Mouse (Mus musculus): ENCODE data around the gene Dock1. TPM values are rescaled to one million over a fixed set of nuclear protein-coding genes. Genes with fewer than 3 reads are reported as not detected.

The Dock1 gene
- polyA plus RNA-seq, 1 experiment from 2014 or later, result 40.3 TPM

GRCm38 (mm10) chr7:135024531-135024930, 354.1 kb downstream of the Dock1 start:
- 92% methylated on average over 5 of the region's 5 CpGs for WGBS
- no peak overlapping the region for H3K27ac ChIP-seq (replicated peaks)
- no peaks in the 10 kb centered on the region for H3K9me3 ChIP-seq
- no peak overlapping the region for H3K4me3 ChIP-seq
- H3K4me1 ChIP-seq, result no peaks in the 10 kb centered on the region
- no peaks in the 10 kb centered on the region for H3K27me3 ChIP-seq (replicated peaks; ENCODE audit: low read depth, poor library complexity, severe bottlenecking)
- no peaks in the 10 kb centered on the region for H3K36me3 ChIP-seq (replicated peaks)
- DNase-seq (ENCODE audit: low spot score), result no peak

GRCm38 (mm10) chr7:135028716-135029115, 358.3 kb downstream of the Dock1 start:
- Histone ChIP-seq H3K36me3 (replicated peaks) (no peaks in the 10 kb centered on the region), H3K4me3 (no peak overlapping the region), H3K27ac (replicated peaks) (no peak overlapping the region), H3K9me3 (no peaks in the 10 kb centered on the region), H3K4me1 (peaks cover 9% of the 10 kb centered on the region), H3K27me3 (replicated peaks; ENCODE audit: low read depth, poor library complexity, severe bottlenecking) (no peaks in the 10 kb centered on the region)
- WGBS, result 88% methylated on average over 2 of the region's 2 CpGs
- no peak for DNase-seq (ENCODE audit: low spot score)

GRCm38 (mm10) chr7:135029136-135029535, 358.7 kb downstream of the Dock1 start:
- Histone ChIP-seq H3K36me3 (replicated peaks) (no peaks in the 10 kb centered on the region), H3K27ac (replicated peaks) (no peak overlapping the region), H3K4me1 (peaks cover 9% of the 10 kb centered on the region), H3K9me3 (no peaks in the 10 kb centered on the region), H3K4me3 (no peak overlapping the region), H3K27me3 (replicated peaks; ENCODE audit: low read depth, poor library complexity, severe bottlenecking) (no peaks in the 10 kb centered on the region)
- no peak for DNase-seq (ENCODE audit: low spot score)
- WGBS, result 91% methylated on average over 3 of the region's 3 CpGs

GRCm38 (mm10) chr7:135031466-135031865, 361.0 kb downstream of the Dock1 start:
- H3K27me3 ChIP-seq (replicated peaks; ENCODE audit: low read depth, poor library complexity, severe bottlenecking), result no peaks in the 10 kb centered on the region
- H3K9me3 ChIP-seq, result no peaks in the 10 kb centered on the region
- H3K36me3 ChIP-seq (replicated peaks), result no peaks in the 10 kb centered on the region
- H3K4me3 ChIP-seq, result no peak overlapping the region
- 68% methylated on average over 3 of the region's 3 CpGs for WGBS
- no peak overlapping the region; the same call in 1 of the 2 replicates for H3K27ac ChIP-seq (replicated peaks)
- no peak for DNase-seq (ENCODE audit: low spot score)
- H3K4me1 ChIP-seq, result peaks cover 17% of the 10 kb centered on the region

GRCm38 (mm10) chr7:135034811-135035210, 364.4 kb downstream of the Dock1 start:
- 93% methylated on average over 5 of the region's 5 CpGs for WGBS

GRCm38 (mm10) chr7:135035651-135036050, 365.2 kb downstream of the Dock1 start:
- Histone ChIP-seq H3K36me3 (replicated peaks) (no peaks in the 10 kb centered on the region), H3K27me3 (replicated peaks; ENCODE audit: low read depth, poor library complexity, severe bottlenecking) (no peaks in the 10 kb centered on the region), H3K9me3 (no peaks in the 10 kb centered on the region), H3K4me3 (no peak overlapping the region), H3K4me1 (peaks cover 17% of the 10 kb centered on the region), H3K27ac (replicated peaks) (no peak overlapping the region)
- 73% methylated on average over 2 of the region's 2 CpGs for WGBS
- DNase-seq (ENCODE audit: low spot score), result no peak

More at GRCm38 (mm10) chr7:135034811-135035210, 364.4 kb downstream of the Dock1 start:
- no peaks in the 10 kb centered on the region for H3K9me3 ChIP-seq
- H3K27ac ChIP-seq (replicated peaks), result no peak overlapping the region
- H3K36me3 ChIP-seq (replicated peaks), result no peaks in the 10 kb centered on the region
- H3K27me3 ChIP-seq (replicated peaks; ENCODE audit: low read depth, poor library complexity, severe bottlenecking), result no peaks in the 10 kb centered on the region
- peaks cover 17% of the 10 kb centered on the region for H3K4me1 ChIP-seq
- H3K4me3 ChIP-seq, result no peak overlapping the region
- no peak for DNase-seq (ENCODE audit: low spot score)

GRCm38 (mm10) chr7:135038930-135039329, 368.5 kb downstream of the Dock1 start:
- no peaks in the 10 kb centered on the region for H3K36me3 ChIP-seq (replicated peaks)
- no peaks in the 10 kb centered on the region for H3K9me3 ChIP-seq
- no peaks in the 10 kb centered on the region for H3K27me3 ChIP-seq (replicated peaks; ENCODE audit: low read depth, poor library complexity, severe bottlenecking)
- H3K27ac ChIP-seq (replicated peaks), result no peak overlapping the region
- peaks cover 17% of the 10 kb centered on the region; the same call in 1 of the 2 replicates for H3K4me1 ChIP-seq
- no peak for DNase-seq (ENCODE audit: low spot score)
- no peak overlapping the region for H3K4me3 ChIP-seq
- 89% methylated on average over 1 of the region's 1 CpGs for WGBS

GRCm38 (mm10) chr7:135043931-135044765, 373.7 kb downstream of the Dock1 start:
- Histone ChIP-seq H3K9me3 (no peaks in the 10 kb centered on the region), H3K4me1 (peaks cover 9% of the 10 kb centered on the region; the same call in 1 of the 2 replicates), H3K36me3 (replicated peaks) (no peaks in the 10 kb centered on the region), H3K27ac (replicated peaks) (no peak overlapping the region), H3K27me3 (replicated peaks; ENCODE audit: low read depth, poor library complexity, severe bottlenecking) (no peaks in the 10 kb centered on the region), H3K4me3 (no peak overlapping the region)
- DNase-seq (ENCODE audit: low spot score), result no peak
- 91% methylated on average over 12 of the region's 12 CpGs for WGBS

GRCm38 (mm10) chr7:135049416-135049815, 379.0 kb downstream of the Dock1 start:
- no peak for DNase-seq (ENCODE audit: low spot score)
- H3K4me1 ChIP-seq, result no peaks in the 10 kb centered on the region
- no peaks in the 10 kb centered on the region for H3K36me3 ChIP-seq (replicated peaks)
- H3K4me3 ChIP-seq, result no peak overlapping the region
- H3K27ac ChIP-seq (replicated peaks), result no peak overlapping the region
- WGBS, result 88% methylated on average over 2 of the region's 2 CpGs
- H3K9me3 ChIP-seq, result no peaks in the 10 kb centered on the region
- H3K27me3 ChIP-seq (replicated peaks; ENCODE audit: low read depth, poor library complexity, severe bottlenecking), result no peaks in the 10 kb centered on the region

GRCm38 (mm10) chr7:135053186-135053715, 382.8 kb downstream of the Dock1 start:
- 92% methylated on average over 8 of the region's 8 CpGs for WGBS
- H3K4me3 ChIP-seq, result no peak overlapping the region
- no peak for DNase-seq (ENCODE audit: low spot score)
- no peaks in the 10 kb centered on the region for H3K27me3 ChIP-seq (replicated peaks; ENCODE audit: low read depth, poor library complexity, severe bottlenecking)
- no peaks in the 10 kb centered on the region for H3K36me3 ChIP-seq (replicated peaks)
- H3K27ac ChIP-seq (replicated peaks), result no peak overlapping the region
- no peaks in the 10 kb centered on the region for H3K9me3 ChIP-seq
- H3K4me1 ChIP-seq, result no peaks in the 10 kb centered on the region

- 82% methylated on average over 7 of the region's 7 CpGs for WGBS
- Histone ChIP-seq H3K36me3 (replicated peaks) (no peaks in the 10 kb centered on the region), H3K4me1 (no peaks in the 10 kb centered on the region), H3K27me3 (replicated peaks; ENCODE audit: low read depth, poor library complexity, severe bottlenecking) (no peaks in the 10 kb centered on the region), H3K4me3 (no peak overlapping the region), H3K27ac (replicated peaks) (no peak overlapping the region), H3K9me3 (no peaks in the 10 kb centered on the region)
- no peak for DNase-seq (ENCODE audit: low spot score)
Observed at GRCm38 (mm10) chr7:135054664-135055063, 384.2 kb downstream of the Dock1 start.

GRCm38 (mm10) chr7:135059071-135059470, 388.6 kb downstream of the Dock1 start:
- Histone ChIP-seq H3K27ac (replicated peaks) (no peak overlapping the region), H3K4me1 (no peaks in the 10 kb centered on the region; the same call in 1 of the 2 replicates), H3K4me3 (no peak overlapping the region), H3K36me3 (replicated peaks) (peaks cover 10% of the 10 kb centered on the region), H3K9me3 (peaks cover 2% of the 10 kb centered on the region; the same call in 1 of the 2 replicates), H3K27me3 (replicated peaks; ENCODE audit: low read depth, poor library complexity, severe bottlenecking) (no peaks in the 10 kb centered on the region)
- no peak for DNase-seq (ENCODE audit: low spot score)
- WGBS, result 85% methylated on average over 4 of the region's 4 CpGs

- no peak overlapping the region for H3K4me3 ChIP-seq
- WGBS, result 85% methylated on average over 3 of the region's 3 CpGs
- H3K9me3 ChIP-seq, result peaks cover 2% of the 10 kb centered on the region; the same call in 1 of the 2 replicates
- peaks cover 10% of the 10 kb centered on the region for H3K36me3 ChIP-seq (replicated peaks)
- H3K4me1 ChIP-seq, result peaks cover 2% of the 10 kb centered on the region; the same call in 1 of the 2 replicates
- no peak for DNase-seq (ENCODE audit: low spot score)
- no peaks in the 10 kb centered on the region for H3K27me3 ChIP-seq (replicated peaks; ENCODE audit: low read depth, poor library complexity, severe bottlenecking)
- no peak overlapping the region for H3K27ac ChIP-seq (replicated peaks)
Observed at GRCm38 (mm10) chr7:135059562-135059961, 389.1 kb downstream of the Dock1 start.

Data from embryonic facial prominence, embryonic 10.5 days (tissue).